Mouse (Mus musculus): Measurements from ENCODE around the gene Tsg101. TPM values are rescaled to one million over a fixed set of nuclear protein-coding genes. Genes with fewer than 3 reads are reported as not detected.

The Tsg101 gene
- polyA plus RNA-seq, 1 experiment = 68.5 TPM

DNA sequence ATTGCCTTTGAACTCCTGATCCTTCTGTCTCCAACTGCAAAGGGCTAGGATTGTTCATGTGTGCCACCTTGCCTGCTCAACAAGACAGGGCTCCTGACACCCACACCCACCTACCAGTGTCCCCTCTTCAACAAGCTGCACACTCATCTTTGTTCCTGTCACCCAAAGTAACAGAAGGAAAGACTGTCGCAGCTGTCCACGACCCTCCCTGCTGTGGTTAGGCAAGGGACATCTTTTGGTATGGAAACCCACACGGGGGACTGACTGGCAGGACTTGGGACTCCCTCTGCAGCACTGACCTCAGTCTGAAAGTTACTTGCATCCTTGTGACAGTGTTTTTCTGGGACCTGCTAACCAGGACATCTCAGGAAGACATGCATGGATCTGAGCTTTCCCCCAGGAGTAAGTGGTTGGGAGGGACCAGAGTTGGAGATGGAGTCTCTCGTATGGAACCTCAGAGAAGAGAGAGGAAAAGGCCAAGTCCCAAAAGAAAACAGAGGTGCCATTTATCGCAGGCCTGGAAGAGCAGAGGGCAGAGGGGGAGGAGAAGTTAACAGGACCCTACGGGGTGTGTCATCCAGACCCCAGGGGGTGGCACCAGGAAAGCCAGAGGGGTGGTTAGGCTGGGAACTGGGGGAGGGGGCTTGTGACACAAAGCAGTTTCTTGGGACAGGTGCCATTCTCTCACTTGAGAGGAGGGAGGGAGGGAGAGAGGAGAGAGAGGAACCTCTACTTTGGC lies 78.8 kb downstream of the Tsg101 start, which contains the start of gene Ldha:
Ldha (plus strand) TSS at position 689 of the 739 bp plus-strand sequence.
- Histone ChIP-seq H3K4me2 (ENCODE audit: low read depth) (peak within 1 kb of the TSS; percentile 45), H3ac (ENCODE audit: control insufficient read depth, insufficient read length) (no peak within 1 kb of the TSS), H3K4me3 (no peak within 1 kb of the TSS), H3K79me2 (ENCODE audit: control insufficient read depth, insufficient read depth) (peaks cover 3% of the 10 kb centered on the region), H3K27me3 (ENCODE audit: control insufficient read depth, insufficient read depth, insufficient read length) (no peaks in the 10 kb centered on the region), H3K36me3 (ENCODE audit: control insufficient read depth, insufficient read depth) (no peaks in the 10 kb centered on the region)
- TF ChIP-seq USF1 (IDR thresholded peaks at IDR 0.05; ENCODE audit: low read depth) = no peak
- peak in 1 of 3 experiments; percentile 71 for TF ChIP-seq MYOG (IDR thresholded peaks at IDR 0.05; ENCODE audit: control insufficient read depth in 1 of 3, insufficient read depth in 1 of 3, insufficient read length in 2 of 3, low read depth in 2 of 3)
- peak in 2 of 3 experiments; percentile 29 to 60 for TF ChIP-seq MYOD1 (IDR thresholded peaks at IDR 0.05; ENCODE audit: control insufficient read depth in 1 of 3, insufficient read length in 2 of 3, low read depth in 2 of 3)
- TF ChIP-seq POLR2AphosphoS2 (IDR thresholded peaks at IDR 0.05; ENCODE audit: insufficient read length, low read depth) = no peak

DNA sequence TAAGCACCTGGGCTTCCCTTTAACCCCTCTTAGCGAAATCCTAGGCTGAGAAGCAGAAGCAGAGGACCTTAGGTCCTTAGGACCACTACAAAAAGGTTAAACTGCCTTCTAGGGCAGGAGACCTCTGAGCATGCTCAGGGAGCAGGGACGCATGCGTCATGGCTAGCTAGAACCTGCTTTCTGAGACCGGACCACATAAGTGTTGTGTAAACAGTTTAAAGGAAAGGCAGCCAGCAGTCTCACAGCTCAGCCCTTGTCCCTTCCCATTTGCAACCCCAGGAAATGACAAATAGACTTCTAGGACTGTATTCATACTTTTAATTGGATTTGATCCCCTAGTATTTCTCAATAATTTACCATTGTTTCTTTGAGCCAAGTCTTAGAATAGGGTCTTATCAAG lies 79.4 kb downstream of the Tsg101 start:
- no peaks in the 10 kb centered on the region for H3K27me3 ChIP-seq (ENCODE audit: control insufficient read depth, insufficient read depth, insufficient read length)
- H3K79me2 ChIP-seq (ENCODE audit: control insufficient read depth, insufficient read depth) = no peaks in the 10 kb centered on the region
- TF ChIP-seq MYOG (IDR thresholded peaks at IDR 0.05; ENCODE audit: control insufficient read depth in 1 of 3, insufficient read depth in 1 of 3, insufficient read length in 2 of 3, low read depth in 2 of 3) = no peak
- no peak for TF ChIP-seq TCF3 (IDR thresholded peaks at IDR 0.05; ENCODE audit: insufficient read length, low read depth)
- no peak for TF ChIP-seq E2F4 (IDR thresholded peaks at IDR 0.05; ENCODE audit: insufficient read depth)
- TF ChIP-seq REST (IDR thresholded peaks at IDR 0.05; ENCODE audit: insufficient read depth, insufficient read length) = no peak
- no peak for TF ChIP-seq MAX (IDR thresholded peaks at IDR 0.05; ENCODE audit: low read depth)
- no peak for TF ChIP-seq CEBPB (IDR thresholded peaks at IDR 0.05; ENCODE audit: insufficient read depth, poor library complexity, severe bottlenecking)
- no peak for TF ChIP-seq TCF12 (IDR thresholded peaks at IDR 0.05; ENCODE audit: insufficient read depth, poor library complexity, severe bottlenecking)
- TF ChIP-seq POLR2AphosphoS2 (IDR thresholded peaks at IDR 0.05; ENCODE audit: insufficient read length, low read depth) = no peak
- no peak for TF ChIP-seq SRF (IDR thresholded peaks at IDR 0.05; ENCODE audit: control insufficient read depth, insufficient read length, low read depth)
- TF ChIP-seq USF1 (IDR thresholded peaks at IDR 0.05; ENCODE audit: low read depth) = no peak
- TF ChIP-seq MYOD1 (IDR thresholded peaks at IDR 0.05; ENCODE audit: control insufficient read depth in 1 of 3, insufficient read length in 2 of 3, low read depth in 2 of 3) = no peak
- no peak for TF ChIP-seq POLR2A (IDR thresholded peaks at IDR 0.05; ENCODE audit: insufficient read length, low read depth)
- H3K4me3 ChIP-seq = no peak overlapping the region
- H3ac ChIP-seq (ENCODE audit: control insufficient read depth, insufficient read length) = no peak overlapping the region
- no peaks in the 10 kb centered on the region for H3K36me3 ChIP-seq (ENCODE audit: control insufficient read depth, insufficient read depth)
- no peak overlapping the region for H3K4me2 ChIP-seq (ENCODE audit: low read depth)

DNA sequence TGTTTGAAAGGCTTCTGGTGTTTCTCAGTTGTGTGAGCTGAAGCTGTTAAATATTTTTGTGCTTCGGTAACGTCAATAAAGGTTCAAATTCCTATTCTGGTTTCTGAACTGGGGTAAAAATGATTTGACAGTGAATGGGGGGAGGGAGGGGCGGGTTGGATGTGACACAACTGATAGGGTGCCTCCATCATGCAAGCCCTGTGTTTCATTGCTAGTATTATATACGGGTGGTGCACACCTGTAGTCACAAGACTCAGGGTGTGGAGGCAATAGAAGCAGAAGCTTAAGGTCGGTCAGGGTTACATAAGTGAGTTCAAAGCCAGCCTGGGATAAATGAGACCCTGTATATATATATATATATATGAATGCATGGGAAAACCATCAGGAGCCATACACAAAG lies 79.9 kb downstream of the Tsg101 start:
- H3K4me2 ChIP-seq (ENCODE audit: low read depth) = peak overlapping the region; percentile 86
- H3K36me3 ChIP-seq (ENCODE audit: control insufficient read depth, insufficient read depth) = no peaks in the 10 kb centered on the region
- TF ChIP-seq E2F4 (IDR thresholded peaks at IDR 0.05; ENCODE audit: insufficient read depth) = no peak
- H3K79me2 ChIP-seq (ENCODE audit: control insufficient read depth, insufficient read depth) = no peaks in the 10 kb centered on the region
- no peaks in the 10 kb centered on the region for H3K27me3 ChIP-seq (ENCODE audit: control insufficient read depth, insufficient read depth, insufficient read length)
- no peak overlapping the region for H3ac ChIP-seq (ENCODE audit: control insufficient read depth, insufficient read length)
- H3K4me3 ChIP-seq = no peak overlapping the region

DNA sequence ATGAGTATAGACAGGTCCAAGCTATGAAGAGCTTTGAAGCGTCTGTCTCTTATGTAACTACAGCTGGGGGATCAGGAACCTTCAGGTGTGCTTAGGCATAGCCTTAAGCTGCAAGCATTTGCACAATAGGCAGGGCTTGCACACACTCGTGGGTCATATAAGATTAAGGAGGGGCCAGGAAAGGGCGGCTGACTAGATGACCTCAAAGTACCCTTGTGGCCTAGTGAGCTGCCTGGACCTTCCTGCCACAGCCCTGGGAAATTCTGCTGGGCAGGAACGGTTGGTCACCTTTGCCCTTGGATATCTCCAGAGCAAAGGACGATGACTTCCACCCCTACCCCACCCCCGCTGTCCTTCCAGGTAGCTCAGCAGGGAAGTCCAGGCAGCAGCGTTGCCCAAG lies 80.3 kb downstream of the Tsg101 start:
- Histone ChIP-seq H3K36me3 (ENCODE audit: control insufficient read depth, insufficient read depth) (no peaks in the 10 kb centered on the region), H3K4me2 (ENCODE audit: low read depth) (peak overlapping the region; percentile 86), H3K79me2 (ENCODE audit: control insufficient read depth, insufficient read depth) (no peaks in the 10 kb centered on the region), H3ac (ENCODE audit: control insufficient read depth, insufficient read length) (no peak overlapping the region), H3K27me3 (ENCODE audit: control insufficient read depth, insufficient read depth, insufficient read length) (no peaks in the 10 kb centered on the region), H3K4me3 (peak overlapping the region; percentile 13)
- TF ChIP-seq E2F4 (IDR thresholded peaks at IDR 0.05; ENCODE audit: insufficient read depth) = no peak
- no peak for TF ChIP-seq MAX (IDR thresholded peaks at IDR 0.05; ENCODE audit: low read depth)
- no peak for TF ChIP-seq POLR2AphosphoS2 (IDR thresholded peaks at IDR 0.05; ENCODE audit: insufficient read length, low read depth)
- TF ChIP-seq SRF (IDR thresholded peaks at IDR 0.05; ENCODE audit: control insufficient read depth, insufficient read length, low read depth) = no peak
- TF ChIP-seq POLR2A (IDR thresholded peaks at IDR 0.05; ENCODE audit: insufficient read length, low read depth) = no peak
- TF ChIP-seq MYOD1 (IDR thresholded peaks at IDR 0.05; ENCODE audit: control insufficient read depth in 1 of 3, insufficient read length in 2 of 3, low read depth in 2 of 3) = no peak
- TF ChIP-seq REST (IDR thresholded peaks at IDR 0.05; ENCODE audit: insufficient read depth, insufficient read length) = no peak

Other genes starting within 250 kb of the Tsg101 start
- gene Tph1, start 247.4 kb downstream of the Tsg101 start, polyA plus RNA-seq (2012; fragmentation: generic; extraction: Trizol) = 0.17 TPM
- gene Saal1, start 209.3 kb downstream of the Tsg101 start, polyA plus RNA-seq (2012; fragmentation: generic; extraction: Trizol) = 11.2 TPM
- 4.3 TPM for gene Saa3, start 204.3 kb downstream of the Tsg101 start, polyA plus RNA-seq (2012; fragmentation: generic; extraction: Trizol)
- gene Saa4, start 187.4 kb downstream of the Tsg101 start, polyA plus RNA-seq (2012; fragmentation: generic; extraction: Trizol) = not detected
- not detected for gene Saa1, start 177.0 kb downstream of the Tsg101 start, polyA plus RNA-seq (2012; fragmentation: generic; extraction: Trizol)
- not detected for gene Saa2, start 168.2 kb downstream of the Tsg101 start, polyA plus RNA-seq (2012; fragmentation: generic; extraction: Trizol)
- gene Hps5, start 123.9 kb downstream of the Tsg101 start, polyA plus RNA-seq (2012; fragmentation: generic; extraction: Trizol) = 7.9 TPM
- gene Gtf2h1, start 123.9 kb downstream of the Tsg101 start, polyA plus RNA-seq (2012; fragmentation: generic; extraction: Trizol) = 18.0 TPM
- gene Ldha, start 78.5 kb downstream of the Tsg101 start, polyA plus RNA-seq (2012; fragmentation: generic; extraction: Trizol) = 1,758 TPM
- gene Ldhc, start 58.8 kb downstream of the Tsg101 start, polyA plus RNA-seq (2012; fragmentation: generic; extraction: Trizol) = 0.08 TPM
- 3.6 TPM for gene Uevld, start 38.6 kb upstream of the Tsg101 start, polyA plus RNA-seq (2012; fragmentation: generic; extraction: Trizol)
- gene Gm9999, start 63.6 kb upstream of the Tsg101 start, polyA plus RNA-seq (2012; fragmentation: generic; extraction: Trizol) = not detected
- gene Spty2d1, start 88.4 kb upstream of the Tsg101 start, polyA plus RNA-seq (2012; fragmentation: generic; extraction: Trizol) = 12.0 TPM
- gene Tmem86a, start 130.6 kb upstream of the Tsg101 start, polyA plus RNA-seq (2012; fragmentation: generic; extraction: Trizol) = 28.6 TPM
- gene Ptpn5, start 213.7 kb upstream of the Tsg101 start, polyA plus RNA-seq (2012; fragmentation: generic; extraction: Trizol) = 0.49 TPM